Mouse (Mus musculus): ENCODE measurements at regions not wholly inside any gene's neighbourhood (a gene's known extent, or its start where the extent isn't known, plus 50 kb on each side); places are given as distances from the start of the nearest gene placed in this dataset.

GRCm38 (mm10) chr1:184335952-184336351 is 301.9 kb upstream of the 1700056E22Rik start:
- TF ChIP-seq CTCF (IDR thresholded peaks at IDR 0.05; ENCODE audit: low read depth, low read length) = no peak
- TF ChIP-seq POLR2A (IDR thresholded peaks at IDR 0.05; ENCODE audit: borderline replicate concordance, low read depth, low read length) = no peak
- Histone ChIP-seq H3K4me3 (ENCODE audit: insufficient read depth, low read length) (no peak overlapping the region), H3K27ac (ENCODE audit: insufficient read depth, low read depth, low read length) (no peak overlapping the region), H3K4me1 (ENCODE audit: control insufficient read depth, insufficient read depth, low read length) (no peaks in the 10 kb centered on the region)

GRCm38 (mm10) chr1:184335281-184335680 is 301.2 kb upstream of the 1700056E22Rik start:
- Histone ChIP-seq H3K4me1 (ENCODE audit: control insufficient read depth, insufficient read depth, low read length) (no peaks in the 10 kb centered on the region), H3K4me3 (ENCODE audit: insufficient read depth, low read length) (no peak overlapping the region), H3K27ac (ENCODE audit: insufficient read depth, low read depth, low read length) (no peak overlapping the region)
- TF ChIP-seq CTCF (IDR thresholded peaks at IDR 0.05; ENCODE audit: low read depth, low read length) = no peak
- no peak for TF ChIP-seq POLR2A (IDR thresholded peaks at IDR 0.05; ENCODE audit: borderline replicate concordance, low read depth, low read length)

GRCm38 (mm10) chr1:184334818-184335217 is 300.7 kb upstream of the 1700056E22Rik start:
- H3K4me1 ChIP-seq (ENCODE audit: control insufficient read depth, insufficient read depth, low read length) = peaks cover 2% of the 10 kb centered on the region
- H3K4me3 ChIP-seq (ENCODE audit: insufficient read depth, low read length) = no peak overlapping the region
- H3K27ac ChIP-seq (ENCODE audit: insufficient read depth, low read depth, low read length) = no peak overlapping the region
- no peak for TF ChIP-seq CTCF (IDR thresholded peaks at IDR 0.05; ENCODE audit: low read depth, low read length)
- no peak for TF ChIP-seq POLR2A (IDR thresholded peaks at IDR 0.05; ENCODE audit: borderline replicate concordance, low read depth, low read length)

- no peak overlapping the region for H3K27ac ChIP-seq (ENCODE audit: insufficient read depth, low read depth, low read length)
- peaks cover 9% of the 10 kb centered on the region for H3K4me1 ChIP-seq (ENCODE audit: control insufficient read depth, insufficient read depth, low read length)
- H3K4me3 ChIP-seq (ENCODE audit: insufficient read depth, low read length) = no peak overlapping the region
- TF ChIP-seq CTCF (IDR thresholded peaks at IDR 0.05; ENCODE audit: low read depth, low read length) (no peak), POLR2A (IDR thresholded peaks at IDR 0.05; ENCODE audit: borderline replicate concordance, low read depth, low read length) (no peak)
Measured at GRCm38 (mm10) chr1:184333086-184333485, 299.0 kb upstream of the 1700056E22Rik start.

DNA sequence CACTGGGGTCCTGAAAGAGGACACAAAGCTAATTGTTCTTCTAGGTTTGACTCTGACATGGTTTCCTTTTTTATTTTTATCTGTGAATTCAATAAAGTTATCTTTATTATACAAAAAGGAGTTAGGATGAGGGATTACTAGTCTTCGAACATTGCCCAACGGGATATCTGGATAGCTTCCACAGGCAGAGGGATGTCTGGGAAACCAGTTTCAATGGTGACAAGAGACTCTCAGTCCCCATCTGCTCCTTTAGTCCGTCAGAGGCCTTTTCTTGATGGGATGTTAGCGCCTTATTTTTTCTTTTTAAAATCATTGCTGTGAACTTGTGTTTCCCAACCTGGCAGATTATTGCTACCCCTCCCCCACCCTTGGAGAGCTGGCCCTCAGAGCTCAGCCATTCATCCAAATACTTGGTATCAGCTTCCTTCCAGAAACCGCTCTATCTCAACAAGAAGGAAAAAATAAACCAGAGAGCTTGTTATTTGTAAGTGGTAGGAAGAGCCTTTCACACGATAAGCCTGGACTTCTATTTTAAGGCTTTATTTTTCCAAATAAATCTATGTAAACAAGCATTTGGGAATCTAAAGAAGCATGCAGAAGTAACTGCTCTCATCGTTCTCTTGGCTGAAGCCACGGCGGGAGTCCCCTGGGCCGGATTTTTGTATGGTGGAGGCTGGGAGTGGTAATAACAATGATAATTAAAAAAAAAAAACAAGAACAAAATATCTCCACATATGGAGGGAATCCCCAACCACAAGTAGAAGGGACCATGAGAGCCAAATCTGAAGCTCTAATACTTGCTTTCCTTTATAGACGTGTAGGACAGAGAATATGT is 296.6 kb upstream of the 1700056E22Rik start:
- peaks cover 9% of the 10 kb centered on the region for H3K4me1 ChIP-seq (ENCODE audit: control insufficient read depth, insufficient read depth, low read length)
- no peak for TF ChIP-seq CTCF (IDR thresholded peaks at IDR 0.05; ENCODE audit: low read depth, low read length)
- TF ChIP-seq POLR2A (IDR thresholded peaks at IDR 0.05; ENCODE audit: borderline replicate concordance, low read depth, low read length) = no peak
- H3K4me3 ChIP-seq (ENCODE audit: insufficient read depth, low read length) = no peak overlapping the region
- no peak overlapping the region for H3K27ac ChIP-seq (ENCODE audit: insufficient read depth, low read depth, low read length)

DNA sequence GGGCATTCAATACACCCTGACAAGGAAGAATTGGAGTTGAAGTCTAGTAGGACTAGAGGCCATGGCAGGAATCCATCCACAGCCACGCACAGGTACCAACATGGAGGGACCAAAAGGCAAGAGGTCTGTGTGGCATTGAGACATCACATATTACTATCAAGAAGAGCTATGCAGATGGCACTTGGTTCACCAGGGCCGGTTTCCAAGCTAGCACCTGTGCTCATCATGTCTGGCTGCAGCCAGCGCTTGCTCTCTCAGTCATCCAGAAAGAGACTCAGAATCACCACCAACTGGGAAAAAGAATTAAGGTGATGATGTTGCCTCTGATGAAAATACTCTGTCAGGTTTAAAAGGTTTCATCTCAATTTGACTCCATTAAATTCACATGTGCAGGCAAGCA is 292.1 kb upstream of the 1700056E22Rik start:
- Histone ChIP-seq H3K4me1 (ENCODE audit: control insufficient read depth, insufficient read depth, low read length) (peaks cover 10% of the 10 kb centered on the region), H3K27ac (ENCODE audit: insufficient read depth, low read depth, low read length) (no peak overlapping the region), H3K4me3 (ENCODE audit: insufficient read depth, low read length) (no peak overlapping the region)
- TF ChIP-seq CTCF (IDR thresholded peaks at IDR 0.05; ENCODE audit: low read depth, low read length) (no peak), POLR2A (IDR thresholded peaks at IDR 0.05; ENCODE audit: borderline replicate concordance, low read depth, low read length) (no peak)

- Histone ChIP-seq H3K4me1 (ENCODE audit: control insufficient read depth, insufficient read depth, low read length) (peaks cover 3% of the 10 kb centered on the region; the same call in 1 of the 2 replicates), H3K27ac (ENCODE audit: insufficient read depth, low read depth, low read length) (no peak overlapping the region), H3K4me3 (ENCODE audit: insufficient read depth, low read length) (no peak overlapping the region)
- TF ChIP-seq CTCF (IDR thresholded peaks at IDR 0.05; ENCODE audit: low read depth, low read length) (no peak), POLR2A (IDR thresholded peaks at IDR 0.05; ENCODE audit: borderline replicate concordance, low read depth, low read length) (no peak)
Measured at GRCm38 (mm10) chr1:184324234-184324633, 290.1 kb upstream of the 1700056E22Rik start.

DNA sequence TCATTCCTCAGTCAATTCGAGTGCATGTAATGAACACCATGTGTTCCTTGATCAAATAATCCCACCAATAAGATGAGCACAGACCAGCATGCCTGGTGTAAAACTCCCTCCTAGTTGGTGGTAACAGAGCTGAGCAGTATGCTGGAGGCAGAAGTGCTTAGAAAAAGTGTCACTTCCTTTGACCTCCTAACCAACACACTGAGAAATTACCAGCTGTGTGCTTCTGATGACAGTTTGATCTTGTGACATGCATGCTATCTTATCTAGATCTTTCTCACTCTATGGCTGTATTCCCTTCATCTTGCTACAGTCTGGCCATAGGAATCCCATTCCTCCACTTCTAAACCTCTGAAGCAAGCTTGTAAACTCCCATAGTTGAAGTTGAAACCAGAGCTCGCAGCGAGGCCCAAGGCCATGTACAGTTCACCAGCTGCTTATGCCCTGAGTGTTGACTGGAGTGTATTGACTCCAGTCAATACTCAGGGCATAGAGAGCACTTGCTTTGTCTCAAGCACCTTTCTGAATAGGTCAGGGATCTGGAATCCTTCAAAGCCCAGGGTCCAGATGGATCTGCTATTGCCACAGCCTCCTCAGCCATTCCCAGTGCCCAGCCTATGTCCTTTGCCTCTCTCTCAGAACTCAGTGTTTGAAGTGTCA is 286.5 kb upstream of the 1700056E22Rik start:
- Histone ChIP-seq H3K27ac (ENCODE audit: insufficient read depth, low read depth, low read length) (no peak overlapping the region), H3K4me3 (ENCODE audit: insufficient read depth, low read length) (no peak overlapping the region), H3K4me1 (ENCODE audit: control insufficient read depth, insufficient read depth, low read length) (0 out of 2 replicates have a peak, but pooled peaks cover 2% of the 10 kb centered on the region)
- no peak for TF ChIP-seq POLR2A (IDR thresholded peaks at IDR 0.05; ENCODE audit: borderline replicate concordance, low read depth, low read length)
- TF ChIP-seq CTCF (IDR thresholded peaks at IDR 0.05; ENCODE audit: low read depth, low read length) = no peak

DNA sequence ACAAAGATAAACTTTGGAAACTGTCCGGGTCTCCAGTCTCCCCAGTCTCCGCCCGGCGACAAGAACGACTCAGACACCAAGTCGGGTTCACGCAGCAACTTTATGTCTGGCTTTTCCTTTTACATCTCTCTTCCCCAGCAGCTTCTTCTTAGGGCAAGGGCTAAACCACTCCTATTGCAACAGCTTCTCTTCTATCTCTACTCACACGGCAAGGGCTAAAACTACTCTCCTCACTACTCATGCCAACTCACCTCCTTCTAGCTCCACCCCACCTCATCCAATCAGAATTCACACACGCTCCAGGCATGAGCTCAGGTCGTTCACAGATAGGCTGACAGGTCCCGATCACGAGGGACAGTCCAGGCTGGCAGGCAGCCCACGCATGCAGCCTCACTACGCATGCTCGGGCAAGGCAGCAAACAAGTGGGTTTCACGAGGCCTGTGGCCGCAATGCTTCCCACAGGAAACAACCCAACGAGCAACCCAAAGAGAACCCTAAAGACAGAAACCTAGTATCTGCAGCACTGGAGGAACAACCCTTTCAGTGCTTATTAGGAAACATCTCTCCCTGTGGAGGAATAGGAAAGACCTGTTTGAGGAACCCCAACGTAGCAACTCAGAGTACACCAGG is 276.2 kb upstream of the 1700056E22Rik start:
- TF ChIP-seq CTCF (IDR thresholded peaks at IDR 0.05; ENCODE audit: low read depth, low read length) (no peak), POLR2A (IDR thresholded peaks at IDR 0.05; ENCODE audit: borderline replicate concordance, low read depth, low read length) (no peak)
- no peak overlapping the region for H3K27ac ChIP-seq (ENCODE audit: insufficient read depth, low read depth, low read length)
- H3K4me3 ChIP-seq (ENCODE audit: insufficient read depth, low read length) = no peak overlapping the region
- no peaks in the 10 kb centered on the region for H3K4me1 ChIP-seq (ENCODE audit: control insufficient read depth, insufficient read depth, low read length)

DNA sequence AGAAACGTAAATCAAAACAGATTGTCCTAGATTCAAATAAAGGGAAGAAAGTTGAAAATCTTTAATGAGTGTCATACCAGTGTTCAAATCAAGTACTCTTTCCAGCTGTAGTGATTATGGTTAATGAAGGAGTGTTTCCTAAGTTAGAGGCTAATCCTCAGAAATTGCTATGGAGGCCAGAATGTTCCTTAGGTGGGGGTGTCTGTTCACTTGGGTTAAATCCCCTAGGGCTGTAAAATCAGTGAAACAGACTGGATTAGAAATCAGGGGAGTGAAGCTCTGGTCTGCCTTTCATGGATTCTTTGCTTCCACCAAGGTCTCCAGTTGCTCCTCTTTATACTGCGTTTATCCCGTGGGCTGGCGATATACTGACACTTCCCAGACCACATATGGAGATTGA is 270.7 kb upstream of the 1700056E22Rik start:
- no peaks in the 10 kb centered on the region for H3K4me1 ChIP-seq (ENCODE audit: control insufficient read depth, insufficient read depth, low read length)
- TF ChIP-seq POLR2A (IDR thresholded peaks at IDR 0.05; ENCODE audit: borderline replicate concordance, low read depth, low read length) (no peak), CTCF (IDR thresholded peaks at IDR 0.05; ENCODE audit: low read depth, low read length) (no peak)
- no peak overlapping the region for H3K27ac ChIP-seq (ENCODE audit: insufficient read depth, low read depth, low read length)
- H3K4me3 ChIP-seq (ENCODE audit: insufficient read depth, low read length) = no peak overlapping the region

All from bone marrow macrophage, adult 2 months (primary cell).